Mouse (Mus musculus): ENCODE measurements at regions not wholly inside any gene's neighbourhood (a gene's known extent, or its start where the extent isn't known, plus 50 kb on each side); places are given as distances from the start of the nearest gene placed in this dataset.

DNA sequence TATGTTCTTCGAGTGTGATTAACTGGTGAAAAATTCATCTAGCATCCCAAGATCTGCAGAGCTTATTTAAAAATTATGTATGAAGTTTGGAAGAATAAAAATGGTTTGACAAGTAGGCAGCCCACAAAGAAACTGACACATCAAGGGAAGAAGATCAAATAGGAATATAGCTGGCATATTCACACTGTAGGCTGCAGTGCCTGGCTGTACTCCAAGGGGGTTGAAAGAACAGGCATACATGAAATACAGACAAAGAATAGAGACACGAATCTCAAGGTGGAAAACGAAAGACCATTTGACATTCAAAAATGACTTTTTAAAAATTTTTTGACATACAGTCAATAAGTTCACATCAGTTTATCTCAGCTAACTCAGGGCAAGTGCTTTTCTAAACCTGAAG lies 1382.8 kb upstream of the Prmt6 start:
- no peak overlapping the region for H3K9ac ChIP-seq
- no peaks in the 10 kb centered on the region for H3K9me3 ChIP-seq (ENCODE audit: low read depth, low read length)
- 73% methylated on average over 3 of the region's 3 CpGs for WGBS
- H3K27ac ChIP-seq (ENCODE audit: low read depth) = no peak overlapping the region
- H3K36me3 ChIP-seq (ENCODE audit: insufficient read depth) = no peaks in the 10 kb centered on the region
- no peaks in the 10 kb centered on the region for H3K4me1 ChIP-seq (ENCODE audit: insufficient read depth)
- no peak overlapping the region for H3K4me2 ChIP-seq
- no peak for TF ChIP-seq CTCF (IDR thresholded peaks at IDR 0.05; ENCODE audit: low read depth)
- ATAC-seq (ENCODE audit: insufficient read depth) (no peak), DNase-seq (peak; percentile 1)
- H3K27me3 ChIP-seq (ENCODE audit: insufficient read depth, low read length) = no peaks in the 10 kb centered on the region
- no peak overlapping the region for H3K4me3 ChIP-seq (ENCODE audit: low read depth, low read length)

All from lung, embryonic 14.5 days (tissue).